Mouse (Mus musculus) right cerebral cortex, adult 18-20 months (tissue): ENCODE results near the gene Sept1.
A peak's percentile ranks its signal among the peaks of the same experiment; 100 is the strongest.

Source experiments
- DNase-seq: peaks from one replicate; pipeline ENCODE4 v3.0.0; 2022; ENCODE audit warnings: mixed read lengths

Gene Sept1

GRCm38 (mm10) chr7:127217901-127218642 lies 14.9 kb downstream of the Sept1 start:
- no peak for DNase-seq

GRCm38 (mm10) chr7:127217475-127217874 lies 15.5 kb downstream of the Sept1 start:
- DNase-seq = no peak

- no peak for DNase-seq
These were observed 16.6 kb downstream of the Sept1 start for GRCm38 (mm10) chr7:127216307-127216706.

- no peak for DNase-seq
These were observed 17.7 kb downstream of the Sept1 start for GRCm38 (mm10) chr7:127214981-127215871.

- no peak for DNase-seq
These were observed 18.4 kb downstream of the Sept1 start for GRCm38 (mm10) chr7:127214521-127214920.

- DNase-seq = no peak
These were observed 19.0 kb downstream of the Sept1 start for GRCm38 (mm10) chr7:127213930-127214329.

- no peak for DNase-seq
These were observed 19.4 kb downstream of the Sept1 start for GRCm38 (mm10) chr7:127213485-127213884.

GRCm38 (mm10) chr7:127212432-127213250 lies 20.3 kb downstream of the Sept1 start:
- DNase-seq = no peak

- no peak for DNase-seq
These were observed 21.8 kb downstream of the Sept1 start for GRCm38 (mm10) chr7:127211014-127211745.

GRCm38 (mm10) chr7:127210266-127210665 lies 22.7 kb downstream of the Sept1 start:
- no peak for DNase-seq

- DNase-seq = no peak
These were observed 23.1 kb downstream of the Sept1 start for GRCm38 (mm10) chr7:127209851-127210250.

- peak; percentile 97 for DNase-seq
These were observed 24.1 kb downstream of the Sept1 start, which contains the start of gene Mylpf for GRCm38 (mm10) chr7:127208553-127209438. Gene Mylpf (plus strand): TSS chr7:127208890.

GRCm38 (mm10) chr7:127208295-127208552 lies 24.7 kb downstream of the Sept1 start, which contains the start of gene Tbc1d10b:
Gene Tbc1d10b (minus strand): TSS chr7:127208468.
- DNase-seq = no peak

GRCm38 (mm10) chr7:127207374-127208294 lies 25.3 kb downstream of the Sept1 start:
- no peak for DNase-seq

GRCm38 (mm10) chr7:127206606-127207005 lies 26.3 kb downstream of the Sept1 start:
- no peak for DNase-seq

- DNase-seq = no peak
These were observed 36.4 kb downstream of the Sept1 start for GRCm38 (mm10) chr7:127196484-127196883.

- peak; percentile 98 for DNase-seq
These were observed 37.2 kb downstream of the Sept1 start, which contains the start of gene Cd2bp2 for GRCm38 (mm10) chr7:127195544-127196295. Gene Cd2bp2 (minus strand): TSS chr7:127196050.

GRCm38 (mm10) chr7:127194633-127195029 lies 38.3 kb downstream of the Sept1 start:
- DNase-seq = no peak

GRCm38 (mm10) chr7:127194011-127194632 lies 38.8 kb downstream of the Sept1 start:
- DNase-seq = no peak
